Comparison of ENCODE assay signal across 8 mouse cellular contexts in the genomic region with DNA sequence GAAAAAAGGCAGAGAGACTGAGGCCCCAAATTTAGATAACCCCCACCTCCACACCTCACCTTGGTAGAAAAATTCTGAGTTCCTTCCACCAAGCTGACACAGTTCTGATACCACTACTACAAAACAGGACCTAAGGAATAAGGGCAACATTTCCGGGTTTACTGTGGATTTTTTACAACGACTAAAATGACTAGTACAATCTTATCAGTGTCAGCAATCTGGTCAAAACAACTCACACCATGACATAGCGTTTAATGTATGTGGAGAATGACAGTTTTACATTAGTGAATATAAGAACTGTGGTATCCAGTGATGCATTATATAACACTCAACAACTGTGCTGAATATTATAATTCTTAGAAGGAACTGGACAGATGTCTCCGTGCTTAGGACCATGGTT. TPM values are rescaled to one million over a fixed set of nuclear protein-coding genes. Genes with fewer than 3 reads are reported as not detected.
A peak's percentile ranks its signal among the peaks of the same experiment; 100 is the strongest.
DNase-seq lines count a peak whose midpoint lies in the region; ATAC-seq lines count a peak whose summit lies in the region.

No protein-coding gene starts in this region.

- 76% methylated on average over 4 of the region's 4 CpGs for WGBS in heart, embryonic 10.5 days
- WGBS in hindbrain, embryonic 12.5 days, result 88% methylated on average over 4 of the region's 4 CpGs

- H3K4me2 ChIP-seq in hindbrain, embryonic 12.5 days (replicated peaks), result peak overlapping the region; percentile 76

- intact Hi-C loops in heart, postnatal 14 days (cut with DNase I), result loop anchor here (2.0 kb wide), 1 partner anchor 16 kb away; no protein-coding TSS in a partner anchor

- peaks cover 15% of the 10 kb centered on the region for H3K4me1 ChIP-seq in heart, embryonic 10.5 days
- peaks cover 19% of the 10 kb centered on the region for H3K4me1 ChIP-seq in hindbrain, embryonic 12.5 days

- peak overlapping the region; percentile 84; the same call in 1 of the 2 replicates for H3K27ac ChIP-seq in heart, embryonic 10.5 days
- H3K27ac ChIP-seq in hindbrain, embryonic 12.5 days, result no peak overlapping the region; the same call in 1 of the 2 replicates

- H3K4me3 ChIP-seq in heart, embryonic 10.5 days, result 0 out of 2 replicates have a peak overlapping the region, but pooled peaks have one; percentile 88
- H3K4me3 ChIP-seq in hindbrain, embryonic 12.5 days, result no peak overlapping the region

- no peaks in the 10 kb centered on the region for H3K27me3 ChIP-seq in heart, embryonic 10.5 days (ENCODE audit: insufficient read depth, poor library complexity, severe bottlenecking)
- H3K27me3 ChIP-seq in hindbrain, embryonic 12.5 days, result no peaks in the 10 kb centered on the region

- no peaks in the 10 kb centered on the region for H3K36me3 ChIP-seq in heart, embryonic 10.5 days
- H3K36me3 ChIP-seq in hindbrain, embryonic 12.5 days, result no peaks in the 10 kb centered on the region

- H3K9ac ChIP-seq in hindbrain, embryonic 12.5 days, result no peak overlapping the region; the same call in 1 of the 2 replicates

- no peak for DNase-seq in heart, embryonic 10.5 days (ENCODE audit: low spot score)
- no peak for DNase-seq in heart, postnatal 14 days
- no peak for DNase-seq in right cerebral cortex, postnatal 14 days
- DNase-seq in urinary bladder, postnatal 10 days (ENCODE audit: low spot score), result no peak
- DNase-seq in kidney, postnatal 36 days, result no peak

- H3K9me3 ChIP-seq in heart, embryonic 10.5 days, result no peaks in the 10 kb centered on the region
- H3K9me3 ChIP-seq in hindbrain, embryonic 12.5 days (replicated peaks), result no peaks in the 10 kb centered on the region

- peak; percentile 7 for ATAC-seq in CD4-positive, CD25-positive, alpha-beta regulatory T cell, adult 4 months
- ATAC-seq in hindbrain, embryonic 12.5 days (ENCODE audit: low FRiP score), result no peak
- ATAC-seq in megakaryocyte progenitor cell, adult 5-6 weeks (replicated peaks; ENCODE audit: poor library complexity), result 0 out of 2 replicates have a peak, but pooled peaks have one; percentile 2

RNA-seq across cellular contexts. Expression of a gene that starts 0.8 kb away (rescaled TPM):
- 10.4 and 13.4 TPM in 2 replicates for polyA plus RNA-seq in heart, embryonic 10.5 days (2016; fragmentation: Nextera tagmentation; extraction: Ambion mirVana)
- 10 to 100 TPM in 1 of 2 experiments, 1 to 10 TPM in 1; 8.4 to 12.8 TPM for total RNA-seq in heart, postnatal 14 days (2021)
- polyA plus RNA-seq in CD4-positive, CD25-positive, alpha-beta regulatory T cell, adult 4 months (2017; shearing (Covaris generic)), result 1 to 10 TPM; 9.2 to 9.9 TPM
- 14.1 and 14.4 TPM in 2 replicates for polyA plus RNA-seq in hindbrain, embryonic 12.5 days (2016; fragmentation: Nextera tagmentation; extraction: Ambion mirVana)
- 25.5 and 31.1 TPM in 2 replicates for total RNA-seq in megakaryocyte progenitor cell, adult 5-6 weeks (2015)
- 30.1 and 44.3 TPM in 2 replicates for total RNA-seq in megakaryocyte progenitor cell, adult 5-6 weeks (2017)

RNA-seq across cellular contexts. Expression of a gene that starts 16.8 kb away (rescaled TPM):
- polyA plus RNA-seq in heart, embryonic 10.5 days (2016; fragmentation: Nextera tagmentation; extraction: Ambion mirVana), result 172 and 203 TPM in 2 replicates
- 10 to 100 TPM; 73.4 to 77.0 TPM for total RNA-seq in heart, postnatal 14 days (2021)
- 100 to 1,000 TPM; 114 to 118 TPM for polyA plus RNA-seq in CD4-positive, CD25-positive, alpha-beta regulatory T cell, adult 4 months (2017; shearing (Covaris generic))
- 185 and 195 TPM in 2 replicates for polyA plus RNA-seq in hindbrain, embryonic 12.5 days (2016; fragmentation: Nextera tagmentation; extraction: Ambion mirVana)
- total RNA-seq in megakaryocyte progenitor cell, adult 5-6 weeks (2015), result 87.1 and 98.6 TPM in 2 replicates
- 137 and 159 TPM in 2 replicates for total RNA-seq in megakaryocyte progenitor cell, adult 5-6 weeks (2017)
